Mouse (Mus musculus): Measurements from ENCODE around the gene Marveld1. TPM values are rescaled to one million over a fixed set of nuclear protein-coding genes. Genes with fewer than 3 reads are reported as not detected.

Gene Marveld1
- polyA plus RNA-seq (2014; fragmentation: Nextera tagmentation; extraction: Ambion mirVana) = 1.5 and 1.8 TPM in 2 replicates

GRCm38 (mm10) chr19:42147170-42147768 lies at the start of gene Marveld1:
Gene Marveld1, plus strand, starts transcription at chr19:42147400.
- WGBS = under 1% methylated on average over 51 of the region's 57 CpGs
- H3K9ac ChIP-seq (replicated peaks; ENCODE audit: low read length) = peak within 1 kb of the TSS; percentile 72
- peaks cover 24% of the 10 kb centered on the region for H3K27me3 ChIP-seq (ENCODE audit: control insufficient read depth, insufficient read depth, low read length)
- peak; percentile 71 for DNase-seq
- peak within 1 kb of the TSS; percentile 83 for H3K4me2 ChIP-seq (ENCODE audit: low read length)
- H3K4me1 ChIP-seq (ENCODE audit: control insufficient read depth, insufficient read depth, low read length) = no peaks in the 10 kb centered on the region
- peak within 1 kb of the TSS; percentile 37; the same call in 1 of the 2 replicates for H3K27ac ChIP-seq (replicated peaks; ENCODE audit: low read depth, low read length)
- peak within 1 kb of the TSS; percentile 48 for H3K4me3 ChIP-seq (replicated peaks; ENCODE audit: low read depth, low read length)
- peak; percentile 44; the same call in 1 of the 2 replicates for ATAC-seq (ENCODE audit: low FRiP score, low TSS enrichment)
- no peaks in the 10 kb centered on the region for H3K36me3 ChIP-seq (ENCODE audit: control insufficient read depth, insufficient read depth, low read length)
- no peaks in the 10 kb centered on the region for H3K9me3 ChIP-seq (ENCODE audit: control insufficient read depth, low read length)

- Histone ChIP-seq H3K4me2 (ENCODE audit: low read length) (no peak overlapping the region), H3K36me3 (ENCODE audit: control insufficient read depth, insufficient read depth, low read length) (peaks cover 17% of the 10 kb centered on the region), H3K9me3 (ENCODE audit: control insufficient read depth, low read length) (no peaks in the 10 kb centered on the region), H3K9ac (replicated peaks; ENCODE audit: low read length) (no peak overlapping the region), H3K4me1 (ENCODE audit: control insufficient read depth, insufficient read depth, low read length) (no peaks in the 10 kb centered on the region), H3K27ac (replicated peaks; ENCODE audit: low read depth, low read length) (no peak overlapping the region), H3K4me3 (replicated peaks; ENCODE audit: low read depth, low read length) (no peak overlapping the region), H3K27me3 (ENCODE audit: control insufficient read depth, insufficient read depth, low read length) (no peaks in the 10 kb centered on the region)
- DNase-seq = no peak
- ATAC-seq (ENCODE audit: low FRiP score, low TSS enrichment) = no peak
- WGBS = 93% methylated on average over 3 of the region's 3 CpGs
Measured at GRCm38 (mm10) chr19:42099406-42099805, 47.8 kb upstream of the Marveld1 start.

- H3K36me3 ChIP-seq (ENCODE audit: control insufficient read depth, insufficient read depth, low read length) = peaks cover 36% of the 10 kb centered on the region
- ATAC-seq (ENCODE audit: low FRiP score, low TSS enrichment) (no peak), DNase-seq (no peak)
Measured at GRCm38 (mm10) chr19:42104681-42105080, 42.5 kb upstream of the Marveld1 start.

GRCm38 (mm10) chr19:42115783-42116335 lies 31.3 kb upstream of the Marveld1 start:
- 94% methylated on average over 4 of the region's 4 CpGs for WGBS
- H3K4me1 ChIP-seq (ENCODE audit: control insufficient read depth, insufficient read depth, low read length) = no peaks in the 10 kb centered on the region
- DNase-seq = no peak
- peaks cover 69% of the 10 kb centered on the region for H3K36me3 ChIP-seq (ENCODE audit: control insufficient read depth, insufficient read depth, low read length)
- no peak overlapping the region for H3K9ac ChIP-seq (replicated peaks; ENCODE audit: low read length)
- no peak overlapping the region for H3K27ac ChIP-seq (replicated peaks; ENCODE audit: low read depth, low read length)
- H3K9me3 ChIP-seq (ENCODE audit: control insufficient read depth, low read length) = no peaks in the 10 kb centered on the region
- H3K4me2 ChIP-seq (ENCODE audit: low read length) = no peak overlapping the region
- H3K27me3 ChIP-seq (ENCODE audit: control insufficient read depth, insufficient read depth, low read length) = no peaks in the 10 kb centered on the region
- H3K4me3 ChIP-seq (replicated peaks; ENCODE audit: low read depth, low read length) = no peak overlapping the region
- ATAC-seq (ENCODE audit: low FRiP score, low TSS enrichment) = no peak

More at GRCm38 (mm10) chr19:42104681-42105080, 42.5 kb upstream of the Marveld1 start:
- Histone ChIP-seq H3K27ac (replicated peaks; ENCODE audit: low read depth, low read length) (no peak overlapping the region), H3K4me3 (replicated peaks; ENCODE audit: low read depth, low read length) (no peak overlapping the region), H3K9ac (replicated peaks; ENCODE audit: low read length) (no peak overlapping the region), H3K9me3 (ENCODE audit: control insufficient read depth, low read length) (no peaks in the 10 kb centered on the region), H3K4me1 (ENCODE audit: control insufficient read depth, insufficient read depth, low read length) (no peaks in the 10 kb centered on the region), H3K4me2 (ENCODE audit: low read length) (no peak overlapping the region), H3K27me3 (ENCODE audit: control insufficient read depth, insufficient read depth, low read length) (no peaks in the 10 kb centered on the region)
- WGBS = 98% methylated on average over 9 of the region's 9 CpGs

- DNase-seq = no peak
- WGBS = 95% methylated on average over 9 of the region's 9 CpGs
- ATAC-seq (ENCODE audit: low FRiP score, low TSS enrichment) = no peak
- H3K4me3 ChIP-seq (replicated peaks; ENCODE audit: low read depth, low read length) = no peak overlapping the region
- no peaks in the 10 kb centered on the region for H3K9me3 ChIP-seq (ENCODE audit: control insufficient read depth, low read length)
- no peak overlapping the region for H3K9ac ChIP-seq (replicated peaks; ENCODE audit: low read length)
- H3K4me1 ChIP-seq (ENCODE audit: control insufficient read depth, insufficient read depth, low read length) = no peaks in the 10 kb centered on the region
- H3K4me2 ChIP-seq (ENCODE audit: low read length) = no peak overlapping the region
- no peak overlapping the region for H3K27ac ChIP-seq (replicated peaks; ENCODE audit: low read depth, low read length)
- no peaks in the 10 kb centered on the region for H3K27me3 ChIP-seq (ENCODE audit: control insufficient read depth, insufficient read depth, low read length)
- peaks cover 83% of the 10 kb centered on the region for H3K36me3 ChIP-seq (ENCODE audit: control insufficient read depth, insufficient read depth, low read length)
Measured at GRCm38 (mm10) chr19:42118142-42118541, 29.1 kb upstream of the Marveld1 start.

GRCm38 (mm10) chr19:42118596-42118995 lies 28.6 kb upstream of the Marveld1 start:
- H3K36me3 ChIP-seq (ENCODE audit: control insufficient read depth, insufficient read depth, low read length) = peaks cover 82% of the 10 kb centered on the region
- ATAC-seq (ENCODE audit: low FRiP score, low TSS enrichment) = no peak
- no peak overlapping the region for H3K4me2 ChIP-seq (ENCODE audit: low read length)

GRCm38 (mm10) chr19:42120451-42120850 lies 26.7 kb upstream of the Marveld1 start:
- Histone ChIP-seq H3K4me2 (ENCODE audit: low read length) (no peak overlapping the region), H3K9me3 (ENCODE audit: control insufficient read depth, low read length) (no peaks in the 10 kb centered on the region), H3K9ac (replicated peaks; ENCODE audit: low read length) (no peak overlapping the region), H3K4me3 (replicated peaks; ENCODE audit: low read depth, low read length) (no peak overlapping the region), H3K27me3 (ENCODE audit: control insufficient read depth, insufficient read depth, low read length) (no peaks in the 10 kb centered on the region), H3K27ac (replicated peaks; ENCODE audit: low read depth, low read length) (no peak overlapping the region), H3K4me1 (ENCODE audit: control insufficient read depth, insufficient read depth, low read length) (no peaks in the 10 kb centered on the region), H3K36me3 (ENCODE audit: control insufficient read depth, insufficient read depth, low read length) (peaks cover 81% of the 10 kb centered on the region)
- WGBS = 96% methylated on average over 8 of the region's 8 CpGs
- ATAC-seq (ENCODE audit: low FRiP score, low TSS enrichment) (no peak), DNase-seq (no peak)

More at GRCm38 (mm10) chr19:42118596-42118995, 28.6 kb upstream of the Marveld1 start:
- H3K27me3 ChIP-seq (ENCODE audit: control insufficient read depth, insufficient read depth, low read length) = no peaks in the 10 kb centered on the region
- H3K27ac ChIP-seq (replicated peaks; ENCODE audit: low read depth, low read length) = no peak overlapping the region
- no peak overlapping the region for H3K9ac ChIP-seq (replicated peaks; ENCODE audit: low read length)
- no peaks in the 10 kb centered on the region for H3K9me3 ChIP-seq (ENCODE audit: control insufficient read depth, low read length)
- 88% methylated on average over 5 of the region's 5 CpGs for WGBS
- no peak overlapping the region for H3K4me3 ChIP-seq (replicated peaks; ENCODE audit: low read depth, low read length)
- no peaks in the 10 kb centered on the region for H3K4me1 ChIP-seq (ENCODE audit: control insufficient read depth, insufficient read depth, low read length)
- no peak for DNase-seq

- Histone ChIP-seq H3K4me1 (ENCODE audit: control insufficient read depth, insufficient read depth, low read length) (peaks cover 13% of the 10 kb centered on the region), H3K27me3 (ENCODE audit: control insufficient read depth, insufficient read depth, low read length) (peaks cover 6% of the 10 kb centered on the region; the same call in 1 of the 2 replicates), H3K4me2 (ENCODE audit: low read length) (no peak overlapping the region), H3K4me3 (replicated peaks; ENCODE audit: low read depth, low read length) (no peak overlapping the region), H3K27ac (replicated peaks; ENCODE audit: low read depth, low read length) (no peak overlapping the region), H3K9ac (replicated peaks; ENCODE audit: low read length) (no peak overlapping the region), H3K9me3 (ENCODE audit: control insufficient read depth, low read length) (no peaks in the 10 kb centered on the region), H3K36me3 (ENCODE audit: control insufficient read depth, insufficient read depth, low read length) (peaks cover 51% of the 10 kb centered on the region)
- no peak for ATAC-seq (ENCODE audit: low FRiP score, low TSS enrichment)
- no peak for DNase-seq
- WGBS = 89% methylated on average over 13 of the region's 13 CpGs
Measured at GRCm38 (mm10) chr19:42124684-42125083, 22.5 kb upstream of the Marveld1 start.
